Mouse (Mus musculus): ENCODE measurements at regions not wholly inside any gene's neighbourhood (a gene's known extent, or its start where the extent isn't known, plus 50 kb on each side); places are given as distances from the start of the nearest gene placed in this dataset.

- no peak for DNase-seq (ENCODE audit: low spot score)
Observed at GRCm38 (mm10) chr12:14415543-14416181, 263.8 kb upstream of the Fam84a start.

GRCm38 (mm10) chr12:14411102-14411501 is 259.2 kb upstream of the Fam84a start:
- no peak for DNase-seq (ENCODE audit: low spot score)

GRCm38 (mm10) chr12:14405796-14406195 is 253.9 kb upstream of the Fam84a start:
- no peak for DNase-seq (ENCODE audit: low spot score)

- no peak for DNase-seq (ENCODE audit: low spot score)
Observed at GRCm38 (mm10) chr12:14376211-14376610, 224.4 kb upstream of the Fam84a start.

- no peak for DNase-seq (ENCODE audit: low spot score)
Observed at GRCm38 (mm10) chr12:14338244-14338799, 186.5 kb upstream of the Fam84a start.

- DNase-seq (ENCODE audit: low spot score), result no peak
Observed at GRCm38 (mm10) chr12:14337813-14338212, 186.0 kb upstream of the Fam84a start.

DNA sequence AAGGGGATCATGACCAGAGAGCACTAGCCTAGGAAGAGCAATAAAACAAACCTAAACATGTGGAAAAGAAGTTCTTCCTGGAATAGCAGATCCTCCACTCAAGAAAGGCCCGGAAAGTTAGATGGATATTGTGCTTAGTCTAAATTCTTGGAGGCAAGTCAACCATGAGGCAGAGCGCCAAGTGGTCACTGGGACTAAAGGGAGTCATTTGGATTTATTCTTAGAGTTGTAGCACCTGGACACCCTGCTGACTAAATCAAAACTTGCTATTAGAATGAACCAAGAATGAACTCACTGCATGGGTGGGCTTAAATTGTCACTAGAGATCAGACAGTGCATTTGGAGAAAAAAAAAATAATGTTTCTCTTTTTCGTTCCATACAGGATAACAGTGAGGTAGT is 166.8 kb upstream of the Fam84a start:
- DNase-seq (ENCODE audit: low spot score), result no peak

- DNase-seq (ENCODE audit: low spot score), result no peak
Observed at GRCm38 (mm10) chr12:14316392-14316791, 164.5 kb upstream of the Fam84a start.

- peak; percentile 43 for DNase-seq (ENCODE audit: low spot score)
Observed at GRCm38 (mm10) chr12:14315780-14316179, 163.9 kb upstream of the Fam84a start.

DNA sequence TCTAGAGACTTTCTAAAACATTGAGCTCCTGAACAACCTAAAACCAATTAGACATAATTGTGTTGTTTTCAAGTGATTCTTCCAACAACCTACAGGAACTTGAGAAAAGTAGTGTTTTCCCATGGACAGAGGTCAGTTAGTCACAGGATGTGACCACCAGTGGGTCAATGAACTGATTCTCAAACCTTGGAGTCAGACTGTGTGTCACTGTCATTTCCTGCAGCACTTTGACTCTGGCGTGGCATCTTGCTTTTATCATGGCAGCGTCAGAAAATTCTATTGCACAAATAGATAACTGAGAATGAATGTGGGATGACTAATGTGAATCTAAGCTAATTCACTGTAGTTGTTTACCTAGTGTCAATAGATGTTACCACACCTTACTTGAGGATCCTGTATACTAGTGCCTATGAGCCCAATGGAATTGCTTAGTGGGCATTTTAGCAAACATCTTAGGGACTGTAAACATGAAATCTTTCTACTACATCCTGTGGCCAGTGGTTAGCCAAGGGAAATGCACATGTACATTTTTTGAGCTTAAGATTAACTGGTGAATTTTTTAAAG is 150.6 kb upstream of the Fam84a start:
- no peak for DNase-seq (ENCODE audit: low spot score)

DNA sequence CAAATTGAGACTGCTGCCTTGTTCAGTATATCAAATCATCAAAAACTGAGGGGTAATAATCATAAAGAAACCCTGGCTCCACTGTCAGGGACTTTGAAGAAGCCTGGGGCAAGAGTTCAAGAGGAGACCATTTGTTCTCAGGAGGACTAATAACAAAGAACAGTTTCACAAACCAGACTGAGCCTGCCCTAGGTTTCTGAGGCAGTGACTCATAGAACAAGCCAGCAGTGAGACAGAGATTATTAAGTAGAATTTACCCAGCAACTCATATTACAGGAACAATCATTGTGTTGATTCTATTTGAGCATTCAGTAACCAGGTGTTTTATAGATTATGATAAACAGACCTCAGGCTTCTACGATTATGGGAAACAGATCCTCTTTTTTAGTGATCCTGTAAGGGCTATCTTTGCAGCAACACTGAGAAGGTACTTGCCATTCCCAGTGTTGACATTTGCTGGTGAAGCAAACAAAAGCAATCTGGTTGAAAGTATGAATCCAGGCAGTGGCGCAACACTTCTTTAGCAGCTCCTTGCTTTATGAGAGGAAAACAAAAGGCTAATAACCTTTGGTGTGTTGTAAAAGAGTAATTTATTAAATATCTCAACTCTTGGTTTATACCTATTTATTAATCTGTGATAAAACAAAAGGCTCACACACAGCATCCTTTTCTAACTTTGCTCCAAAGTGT is 150.0 kb upstream of the Fam84a start:
- peak; percentile 34 for DNase-seq (ENCODE audit: low spot score)

GRCm38 (mm10) chr12:14292083-14292482 is 140.2 kb upstream of the Fam84a start:
- no peak for DNase-seq (ENCODE audit: low spot score)

DNA sequence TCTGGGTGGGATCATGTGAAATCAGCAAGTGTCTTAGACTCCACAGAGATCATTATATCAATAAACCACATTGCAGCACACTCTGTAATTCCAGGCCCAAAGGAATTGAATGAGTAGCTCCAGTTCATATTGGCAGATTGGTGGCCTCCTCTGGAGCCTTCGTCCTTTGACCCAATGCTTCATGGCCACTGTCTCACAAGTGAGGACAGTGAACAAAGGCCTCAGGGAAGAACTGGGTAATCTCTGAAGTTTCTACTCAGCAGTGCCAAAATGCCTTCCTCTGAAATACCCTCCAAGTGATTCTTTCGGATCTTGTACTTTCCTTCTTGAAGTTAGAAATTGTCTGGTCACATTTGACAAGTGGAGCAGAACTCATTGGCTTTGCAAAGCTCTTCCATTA is 135.8 kb upstream of the Fam84a start:
- no peak for DNase-seq (ENCODE audit: low spot score)

DNA sequence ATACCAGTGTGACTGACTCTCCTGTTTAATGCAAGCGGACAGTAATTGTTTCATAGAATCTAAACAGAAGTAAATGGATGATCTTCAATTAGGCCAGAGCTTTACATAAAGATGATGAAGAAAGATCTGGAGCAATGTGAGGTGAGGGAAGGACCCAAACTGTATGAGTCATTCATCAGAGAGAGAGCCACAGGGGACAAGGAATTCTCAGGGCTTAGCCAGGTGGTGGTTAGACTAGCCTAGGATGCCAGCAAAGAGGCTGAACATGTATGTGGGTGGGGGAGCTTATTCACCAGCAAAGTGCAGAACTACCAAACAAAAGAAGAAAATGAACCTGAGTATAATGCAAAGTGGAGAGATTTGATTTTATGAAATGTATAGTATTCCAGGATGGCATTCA is 134.8 kb upstream of the Fam84a start:
- no peak for DNase-seq (ENCODE audit: low spot score)

- DNase-seq (ENCODE audit: low spot score), result peak; percentile 62
Observed at GRCm38 (mm10) chr12:14285870-14286535, 134.1 kb upstream of the Fam84a start.

DNA sequence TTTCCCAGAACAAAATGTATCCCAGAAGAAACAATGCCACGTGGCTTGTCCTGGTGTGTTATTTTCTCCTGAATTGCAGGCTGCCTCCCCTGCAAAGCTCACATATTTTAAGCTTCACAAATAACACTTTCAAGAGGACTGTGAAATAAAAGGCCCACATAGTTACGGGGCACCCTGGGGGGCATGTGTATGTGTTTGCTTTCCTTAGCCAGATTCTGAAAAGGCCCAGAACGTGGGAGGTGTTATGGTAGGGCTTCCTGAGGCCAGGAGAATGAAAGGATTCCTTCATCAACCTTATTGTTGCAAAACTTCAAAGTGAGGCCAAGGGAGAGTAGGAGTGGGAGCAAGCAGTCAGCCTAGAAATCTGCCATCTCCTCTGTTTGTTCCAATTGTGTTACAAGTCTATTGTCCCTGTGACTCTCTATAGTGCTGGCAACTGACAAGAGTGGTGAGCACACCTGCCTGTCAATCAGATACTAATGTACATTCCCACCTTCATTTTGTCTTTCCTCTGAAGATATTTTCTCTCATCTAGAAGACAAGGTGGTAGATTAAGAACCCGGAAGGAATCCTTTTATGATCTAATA is 131.3 kb upstream of the Fam84a start:
- no peak for DNase-seq (ENCODE audit: low spot score)

GRCm38 (mm10) chr12:14275265-14275664 is 123.4 kb upstream of the Fam84a start:
- DNase-seq (ENCODE audit: low spot score), result no peak

DNA sequence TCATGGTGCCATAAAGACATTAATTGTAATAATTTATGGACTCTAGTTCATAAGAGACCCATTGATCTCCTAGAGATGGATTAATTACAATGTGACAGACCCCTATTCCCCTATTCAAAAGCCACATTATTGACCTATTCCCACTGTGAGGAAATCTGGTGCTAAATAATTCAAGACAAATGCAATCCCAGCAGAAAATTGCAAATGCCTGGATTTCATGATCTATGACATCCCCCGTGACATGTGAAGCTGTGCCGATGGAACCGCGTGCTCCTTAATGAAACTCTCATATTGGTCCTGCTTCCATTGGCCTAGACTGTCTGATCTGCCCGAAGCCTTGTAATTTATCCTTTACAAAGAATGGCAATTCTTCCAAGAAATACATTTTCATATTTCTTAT is 122.9 kb upstream of the Fam84a start:
- no peak for DNase-seq (ENCODE audit: low spot score)

DNA sequence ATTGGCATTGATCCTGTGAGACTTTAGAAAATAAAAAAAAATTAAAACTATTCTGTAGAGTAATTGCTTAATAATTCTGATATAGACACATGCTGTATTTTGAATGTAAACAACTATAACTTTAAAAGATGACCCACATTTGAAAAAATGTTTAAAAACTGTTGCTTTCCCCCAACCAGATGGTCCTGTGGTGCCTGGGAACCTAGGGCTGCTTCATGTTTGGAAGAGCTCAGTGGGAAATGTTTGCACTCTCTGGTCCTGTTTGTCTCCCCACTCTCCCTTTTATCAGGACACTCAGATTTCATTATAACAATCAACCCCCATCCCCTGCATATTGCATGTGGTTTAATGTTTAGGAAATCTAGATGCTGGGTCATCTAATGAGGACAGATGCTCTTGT is 119.4 kb upstream of the Fam84a start:
- DNase-seq (ENCODE audit: low spot score), result no peak

DNA sequence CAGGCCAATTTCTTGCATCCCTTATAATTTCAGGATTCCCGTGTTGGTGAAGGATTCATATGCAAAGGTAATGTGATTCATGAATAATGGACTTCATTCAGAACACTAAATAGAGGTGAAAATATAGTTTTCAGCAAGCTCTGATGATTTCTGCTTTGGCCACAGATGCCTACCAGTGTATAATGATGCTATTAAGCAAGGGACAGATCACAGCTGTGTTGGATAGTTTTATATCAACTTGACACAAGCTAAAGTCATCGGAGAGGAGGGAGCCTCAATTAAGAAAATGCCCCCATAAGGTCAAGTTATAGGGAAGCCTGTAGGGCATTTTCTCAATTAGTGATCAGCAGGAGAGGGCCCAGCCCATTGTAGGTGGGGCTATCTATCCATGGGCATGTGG is 109.2 kb upstream of the Fam84a start:
- DNase-seq (ENCODE audit: low spot score), result no peak

GRCm38 (mm10) chr12:14260288-14260687 is 108.4 kb upstream of the Fam84a start:
- no peak for DNase-seq (ENCODE audit: low spot score)

DNA sequence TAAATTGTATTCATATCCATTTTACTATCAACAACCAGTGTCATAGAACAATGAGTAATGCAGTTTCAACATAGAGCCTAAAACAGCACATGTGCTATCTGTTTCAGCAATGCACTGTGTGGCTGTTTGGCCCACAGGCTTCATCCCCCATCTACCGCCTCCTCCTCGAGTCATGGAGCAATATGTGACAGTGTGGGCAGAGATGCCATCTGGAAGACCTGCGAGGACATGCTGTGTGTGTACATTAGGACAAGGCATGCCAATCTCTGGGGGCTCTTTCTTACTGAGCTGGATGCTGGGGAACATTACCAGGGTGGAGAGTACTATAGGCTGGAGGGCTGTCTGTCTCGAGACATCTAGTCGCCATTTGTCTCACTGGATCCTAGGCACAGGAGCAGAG is 101.5 kb upstream of the Fam84a start:
- DNase-seq (ENCODE audit: low spot score), result no peak
